Mouse (Mus musculus) ES-E14 (cell line): ENCODE results near the gene Rtl8b. TPM values are rescaled to one million over a fixed set of nuclear protein-coding genes. Genes with fewer than 3 reads are reported as not detected.
"Not testable (repeated sequence)": the region's sequence is repeated elsewhere in the genome, so short reads cannot be mapped to it uniquely, and the experiment has no call there.

Source experiments
- DNase-seq: peaks from one replicate; pipeline ENCODE4 v3.0.0-alpha.2; 2013; ENCODE audit warnings: low read depth, low spot score
- H3K27ac ChIP-seq: 2 replicates; pipeline ENCODE4 v1.5.1; 2012; ENCODE audit warnings: low read depth, mild to moderate bottlenecking, low read length, moderate library complexity, mixed read lengths; ENCODE audit not compliant: poor library complexity, insufficient read depth, severe bottlenecking
- H3K36me3 ChIP-seq: 2 replicates; pipeline ENCODE4 v1.6.1; 2012; ENCODE audit warnings: mild to moderate bottlenecking, low read length, moderate library complexity, mixed read lengths; ENCODE audit not compliant: control insufficient read depth, poor library complexity, insufficient read depth, severe bottlenecking
- H3K4me1 ChIP-seq, 2 experiments: fragments of 150-350 bp in 1 of 2; sonication (generic) in 1 of 2; 2 replicates each; pipeline ENCODE4 v1.6.1; 2012; ENCODE audit warnings: low read length in 2 of 2, mild to moderate bottlenecking in 1 of 2, mixed read lengths in 1 of 2; ENCODE audit not compliant: control insufficient read depth in 2 of 2, insufficient read depth in 2 of 2, poor library complexity in 1 of 2
- H3K4me3 ChIP-seq, 2 experiments: fragments of 150-350 bp in 1 of 2; sonication (generic) in 1 of 2; 2 replicates each; pipeline ENCODE4 v1.5.1; 2012; ENCODE audit warnings: low read length in 2 of 2, low read depth in 1 of 2, mild to moderate bottlenecking in 1 of 2, mixed read lengths in 1 of 2; ENCODE audit not compliant: insufficient read depth in 1 of 2, poor library complexity in 1 of 2, severe bottlenecking in 1 of 2
- H3K9ac ChIP-seq: 2 replicates; pipeline ENCODE4 v1.6.1; 2012; ENCODE audit warnings: low read depth, mild to moderate bottlenecking, low read length, mixed read lengths; ENCODE audit not compliant: poor library complexity, insufficient read depth, severe bottlenecking
- H3K9me3 ChIP-seq: fragments of 150-350 bp; sonication (generic); 2 replicates; pipeline ENCODE4 v1.6.1; 2012; ENCODE audit warnings: low read depth, mild to moderate bottlenecking, low read length; ENCODE audit not compliant: control insufficient read depth, insufficient read depth
- CHD2 ChIP-seq: IDR thresholded peaks from 2 replicates; pipeline ENCODE4 v1.6.1; 2014; ENCODE audit warnings: mild to moderate bottlenecking, low read depth, low read length, inconsistent platforms
- HCFC1 ChIP-seq: IDR thresholded peaks from 2 replicates; pipeline ENCODE4 v1.6.1; 2012; ENCODE audit warnings: low read length, inconsistent platforms, borderline replicate concordance; ENCODE audit not compliant: insufficient read depth
- MAFK ChIP-seq: IDR thresholded peaks from 2 replicates; pipeline ENCODE4 v1.6.1; 2014; ENCODE audit warnings: mild to moderate bottlenecking, low read depth, low read length, inconsistent platforms; ENCODE audit not compliant: insufficient read depth
- ZC3H11A ChIP-seq: IDR thresholded peaks from 2 replicates; pipeline ENCODE4 v1.6.1; 2012; ENCODE audit warnings: low read depth, mild to moderate bottlenecking, inconsistent platforms, low read length, borderline replicate concordance
- ZNF384 ChIP-seq: IDR thresholded peaks from 2 replicates; pipeline ENCODE4 v1.6.1; 2012; ENCODE audit warnings: low read depth, low read length, inconsistent platforms
- in situ Hi-C, 2 experiments: fragments of 600-800 bp; cut with MboI; formaldehyde crosslinking; loops; one replicate each; pipeline ENCODE4 v1.15.1; 2025; ENCODE audit warnings: low sequenced_read_pairs in 2 of 2, inconsistent platforms in 1 of 2; ENCODE audit not compliant: unreplicated experiment in 2 of 2
- total RNA-seq: library from RNA; depleted of rRNA; stranded (reverse); fragments of 300-350 nt; gene quantifications from 2 replicates; pipeline ENCODE4 v1.2.3, GENCODE M21; 2012

Gene Rtl8b
- total RNA-seq, 1 experiment: 11.7 TPM

- H3K4me1 ChIP-seq, in situ Hi-C loops, DNase-seq, H3K36me3 ChIP-seq, H3K9ac ChIP-seq, H3K27ac ChIP-seq, H3K9me3 ChIP-seq: not testable (repeated sequence)
- H3K4me3 ChIP-seq: peak overlapping the region in 1 of 2 experiments; percentile 16; a peak in 1 of 4 replicates
Observed at GRCm38 (mm10) chrX:53670696-53671095, 488 bp upstream of the Rtl8b start.

GRCm38 (mm10) chrX:53669557-53670270 lies 494 bp downstream of the Rtl8b start:
- H3K9ac ChIP-seq, DNase-seq, H3K4me1 ChIP-seq, H3K9me3 ChIP-seq, H3K27ac ChIP-seq, in situ Hi-C loops, H3K4me3 ChIP-seq, H3K36me3 ChIP-seq: not testable (repeated sequence)

GRCm38 (mm10) chrX:53652917-53653316 lies 17.3 kb downstream of the Rtl8b start:
- not testable (repeated sequence) for H3K9ac ChIP-seq, H3K4me1 ChIP-seq

GRCm38 (mm10) chrX:53645885-53646284 lies 24.3 kb downstream of the Rtl8b start:
- in situ Hi-C loops: no loop called here
- TF ChIP-seq ZC3H11A (no peak), MAFK (no peak), CHD2 (no peak), ZNF384 (no peak), HCFC1 (no peak)

More at GRCm38 (mm10) chrX:53652917-53653316, 17.3 kb downstream of the Rtl8b start:
- H3K36me3 ChIP-seq, H3K27ac ChIP-seq, DNase-seq, H3K4me3 ChIP-seq, in situ Hi-C loops, H3K9me3 ChIP-seq: not testable (repeated sequence)

DNA sequence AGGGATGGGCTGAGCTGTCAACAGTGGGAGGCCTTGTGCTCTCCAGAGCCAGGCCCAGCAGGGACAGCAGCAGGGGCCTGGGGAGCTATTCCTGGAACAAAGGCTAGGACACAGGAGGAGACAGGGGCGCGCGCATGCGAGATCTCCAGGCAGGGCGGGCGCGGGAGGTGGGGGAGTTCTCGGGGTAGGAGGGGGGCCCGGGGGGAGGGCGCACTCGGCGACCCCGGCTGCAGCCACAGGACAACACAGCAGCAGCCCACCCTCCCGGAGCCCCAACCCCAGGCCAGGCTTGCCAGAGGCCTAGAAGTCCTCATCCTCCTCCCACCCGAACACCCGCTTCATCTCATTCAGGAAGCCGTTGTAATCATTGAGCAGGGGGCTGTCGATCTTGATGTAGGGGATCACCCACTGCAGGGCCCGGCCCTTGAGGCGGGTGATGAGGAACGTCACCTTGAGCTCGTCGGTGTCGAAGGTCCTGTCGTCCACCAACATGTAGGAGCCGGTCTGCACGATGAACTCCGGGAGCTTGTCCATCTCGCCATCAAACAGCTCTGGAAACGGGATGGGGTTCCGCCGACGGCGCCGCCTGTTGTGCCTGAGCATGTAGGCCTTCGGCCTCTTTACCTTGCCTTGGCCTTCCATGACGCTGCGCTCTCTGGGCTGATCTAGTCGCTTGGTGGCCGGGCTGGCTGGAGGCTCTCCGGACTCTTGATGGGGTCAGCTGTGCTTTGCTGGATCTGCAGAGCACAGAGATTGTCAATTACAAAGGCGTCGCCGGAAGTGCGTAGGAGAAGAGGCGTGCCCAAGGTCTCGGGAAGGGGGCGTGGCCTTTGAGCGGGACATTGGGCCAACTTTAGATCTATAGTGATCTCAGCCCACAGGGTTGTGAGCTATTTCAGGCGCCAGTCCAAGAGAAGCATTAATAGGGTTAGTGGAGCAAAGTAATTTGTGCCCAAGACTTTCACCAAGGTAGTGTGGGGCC lies 26.9 kb downstream of the Rtl8b start, which contains the start of gene Rtl8a:
Gene Rtl8a (minus strand): TSS at position 703 of the 982 bp plus-strand sequence.
- in situ Hi-C loops, H3K27ac ChIP-seq, H3K4me1 ChIP-seq, H3K9me3 ChIP-seq, H3K36me3 ChIP-seq, H3K9ac ChIP-seq: not testable (repeated sequence)
- H3K4me3 ChIP-seq: peak within 1 kb of the TSS; percentile 12 to 24; a peak in 1 of 4 replicates
- peak; percentile 45 for DNase-seq

More at GRCm38 (mm10) chrX:53645885-53646284, 24.3 kb downstream of the Rtl8b start:
- H3K9ac ChIP-seq: no peak overlapping the region
- H3K36me3 ChIP-seq: no peaks in the 10 kb centered on the region
- H3K9me3 ChIP-seq: no peaks in the 10 kb centered on the region
- H3K4me1 ChIP-seq: no peaks in the 10 kb centered on the region
- H3K4me3 ChIP-seq: no peak overlapping the region
- no peak overlapping the region for H3K27ac ChIP-seq
- no peak for DNase-seq

GRCm38 (mm10) chrX:53642604-53642979 lies 27.6 kb downstream of the Rtl8b start:
- DNase-seq, H3K9me3 ChIP-seq, H3K4me3 ChIP-seq, H3K9ac ChIP-seq, H3K4me1 ChIP-seq, H3K36me3 ChIP-seq, H3K27ac ChIP-seq, in situ Hi-C loops: not testable (repeated sequence)

DNA sequence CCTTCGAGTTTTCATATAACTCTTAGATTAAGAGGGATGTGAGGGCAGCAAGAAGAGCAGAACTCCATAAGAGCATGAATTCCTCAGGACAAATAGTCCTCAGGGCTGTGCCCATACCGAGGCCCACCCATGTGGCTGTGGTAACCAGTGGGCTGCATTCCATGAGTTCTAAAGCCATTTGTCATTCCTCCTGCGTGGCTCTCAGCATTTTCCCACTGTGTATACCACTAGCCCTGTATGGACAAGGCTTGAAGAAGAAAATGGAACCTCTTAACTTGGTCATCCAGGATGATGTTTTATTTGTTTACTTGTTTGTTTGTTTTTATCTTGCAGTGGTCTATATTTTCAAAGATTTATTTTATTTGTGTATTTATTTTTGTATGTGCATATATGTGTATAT lies 32.1 kb downstream of the Rtl8b start:
- H3K27ac ChIP-seq, H3K36me3 ChIP-seq, H3K4me3 ChIP-seq, H3K9ac ChIP-seq, DNase-seq, in situ Hi-C loops, H3K4me1 ChIP-seq, H3K9me3 ChIP-seq: not testable (repeated sequence)
